Mouse (Mus musculus): Measurements from ENCODE around the gene Clcnka. TPM values are rescaled to one million over a fixed set of nuclear protein-coding genes. Genes with fewer than 3 reads are reported as not detected.

Gene Clcnka
- polyA plus RNA-seq, 1 experiment from 2014 or later = not detected

GRCm38 (mm10) chr4:141411430-141411992 lies 13.0 kb upstream of the Clcnka start:
- DNase-seq (ENCODE audit: low spot score) (no peak), ATAC-seq (replicated peaks; ENCODE audit: low FRiP score, low TSS enrichment, low read depth) (no peak)
- no peak overlapping the region for H3K27ac ChIP-seq (ENCODE audit: low read depth)
- H3K4me2 ChIP-seq (ENCODE audit: low read length) = no peak overlapping the region
- H3K9ac ChIP-seq (ENCODE audit: low read length) = no peak overlapping the region
- H3K4me3 ChIP-seq (ENCODE audit: low read depth, low read length) = no peak overlapping the region
- 0 out of 2 replicates have a peak, but pooled peaks cover 5% of the 10 kb centered on the region for H3K4me1 ChIP-seq (replicated peaks; ENCODE audit: control insufficient read depth, insufficient read depth, low read length)
- WGBS = 22% methylated on average over 22 of the region's 22 CpGs
- no peaks in the 10 kb centered on the region for H3K9me3 ChIP-seq (ENCODE audit: control insufficient read depth, low read length)
- no peaks in the 10 kb centered on the region for H3K36me3 ChIP-seq (ENCODE audit: control insufficient read depth, insufficient read depth, low read length)
- H3K27me3 ChIP-seq (replicated peaks; ENCODE audit: control insufficient read depth, insufficient read depth, low read length) = no peaks in the 10 kb centered on the region

GRCm38 (mm10) chr4:141408577-141408976 lies 10.1 kb upstream of the Clcnka start:
- Histone ChIP-seq H3K4me3 (ENCODE audit: low read depth, low read length) (no peak overlapping the region), H3K9ac (ENCODE audit: low read length) (no peak overlapping the region), H3K27ac (ENCODE audit: low read depth) (no peak overlapping the region), H3K4me2 (ENCODE audit: low read length) (no peak overlapping the region), H3K9me3 (ENCODE audit: control insufficient read depth, low read length) (no peaks in the 10 kb centered on the region), H3K36me3 (ENCODE audit: control insufficient read depth, insufficient read depth, low read length) (no peaks in the 10 kb centered on the region), H3K4me1 (replicated peaks; ENCODE audit: control insufficient read depth, insufficient read depth, low read length) (peaks cover 11% of the 10 kb centered on the region; the same call in 1 of the 2 replicates), H3K27me3 (replicated peaks; ENCODE audit: control insufficient read depth, insufficient read depth, low read length) (no peaks in the 10 kb centered on the region)
- 90% methylated on average over 3 of the region's 3 CpGs for WGBS
- ATAC-seq (replicated peaks; ENCODE audit: low FRiP score, low TSS enrichment, low read depth) (no peak), DNase-seq (ENCODE audit: low spot score) (no peak)

GRCm38 (mm10) chr4:141406516-141407299 lies 8.2 kb upstream of the Clcnka start:
- Histone ChIP-seq H3K9me3 (ENCODE audit: control insufficient read depth, low read length) (no peaks in the 10 kb centered on the region), H3K4me1 (replicated peaks; ENCODE audit: control insufficient read depth, insufficient read depth, low read length) (peaks cover 11% of the 10 kb centered on the region; the same call in 1 of the 2 replicates), H3K4me3 (ENCODE audit: low read depth, low read length) (no peak overlapping the region), H3K27ac (ENCODE audit: low read depth) (no peak overlapping the region), H3K36me3 (ENCODE audit: control insufficient read depth, insufficient read depth, low read length) (no peaks in the 10 kb centered on the region), H3K4me2 (ENCODE audit: low read length) (no peak overlapping the region), H3K27me3 (replicated peaks; ENCODE audit: control insufficient read depth, insufficient read depth, low read length) (no peaks in the 10 kb centered on the region), H3K9ac (ENCODE audit: low read length) (no peak overlapping the region)
- ATAC-seq (replicated peaks; ENCODE audit: low FRiP score, low TSS enrichment, low read depth) (0 out of 2 replicates have a peak, but pooled peaks have one; percentile 10), DNase-seq (ENCODE audit: low spot score) (no peak)
- 39% methylated on average over 13 of the region's 14 CpGs for WGBS

- H3K4me2 ChIP-seq (ENCODE audit: low read length) = no peak overlapping the region
- WGBS = 81% methylated on average over 3 of the region's 3 CpGs
- ATAC-seq (replicated peaks; ENCODE audit: low FRiP score, low TSS enrichment, low read depth) (no peak), DNase-seq (ENCODE audit: low spot score) (no peak)
- no peak overlapping the region for H3K4me3 ChIP-seq (ENCODE audit: low read depth, low read length)
- H3K36me3 ChIP-seq (ENCODE audit: control insufficient read depth, insufficient read depth, low read length) = no peaks in the 10 kb centered on the region
- no peaks in the 10 kb centered on the region for H3K9me3 ChIP-seq (ENCODE audit: control insufficient read depth, low read length)
- no peak overlapping the region for H3K27ac ChIP-seq (ENCODE audit: low read depth)
- H3K27me3 ChIP-seq (replicated peaks; ENCODE audit: control insufficient read depth, insufficient read depth, low read length) = no peaks in the 10 kb centered on the region
- peaks cover 11% of the 10 kb centered on the region; the same call in 1 of the 2 replicates for H3K4me1 ChIP-seq (replicated peaks; ENCODE audit: control insufficient read depth, insufficient read depth, low read length)
- H3K9ac ChIP-seq (ENCODE audit: low read length) = no peak overlapping the region
Measured at GRCm38 (mm10) chr4:141405314-141405622, 6.7 kb upstream of the Clcnka start.

- no peaks in the 10 kb centered on the region for H3K9me3 ChIP-seq (ENCODE audit: control insufficient read depth, low read length)
- no peak overlapping the region for H3K27ac ChIP-seq (ENCODE audit: low read depth)
- no peaks in the 10 kb centered on the region for H3K36me3 ChIP-seq (ENCODE audit: control insufficient read depth, insufficient read depth, low read length)
- 0 out of 2 replicates have a peak overlapping the region, but pooled peaks have one; percentile 11 for H3K4me3 ChIP-seq (ENCODE audit: low read depth, low read length)
- ATAC-seq (replicated peaks; ENCODE audit: low FRiP score, low TSS enrichment, low read depth) (peak; percentile 73), DNase-seq (ENCODE audit: low spot score) (peak; percentile 99)
- H3K4me2 ChIP-seq (ENCODE audit: low read length) = peak overlapping the region; percentile 46
- peaks cover 11% of the 10 kb centered on the region; the same call in 1 of the 2 replicates for H3K4me1 ChIP-seq (replicated peaks; ENCODE audit: control insufficient read depth, insufficient read depth, low read length)
- peak overlapping the region; percentile 35 for H3K9ac ChIP-seq (ENCODE audit: low read length)
- WGBS = 7% methylated on average over 15 of the region's 15 CpGs
- no peaks in the 10 kb centered on the region for H3K27me3 ChIP-seq (replicated peaks; ENCODE audit: control insufficient read depth, insufficient read depth, low read length)
Measured at GRCm38 (mm10) chr4:141404518-141405313, 6.2 kb upstream of the Clcnka start.

GRCm38 (mm10) chr4:141400171-141400570 lies 1.6 kb upstream of the Clcnka start:
- ATAC-seq (replicated peaks; ENCODE audit: low FRiP score, low TSS enrichment, low read depth) (no peak), DNase-seq (ENCODE audit: low spot score) (no peak)
- Histone ChIP-seq H3K27me3 (replicated peaks; ENCODE audit: control insufficient read depth, insufficient read depth, low read length) (no peaks in the 10 kb centered on the region), H3K4me3 (ENCODE audit: low read depth, low read length) (no peak overlapping the region), H3K27ac (ENCODE audit: low read depth) (no peak overlapping the region), H3K4me2 (ENCODE audit: low read length) (no peak overlapping the region), H3K9ac (ENCODE audit: low read length) (no peak overlapping the region), H3K4me1 (replicated peaks; ENCODE audit: control insufficient read depth, insufficient read depth, low read length) (peaks cover 5% of the 10 kb centered on the region; the same call in 1 of the 2 replicates), H3K9me3 (ENCODE audit: control insufficient read depth, low read length) (no peaks in the 10 kb centered on the region), H3K36me3 (ENCODE audit: control insufficient read depth, insufficient read depth, low read length) (no peaks in the 10 kb centered on the region)
- 84% methylated on average over 15 of the region's 15 CpGs for WGBS

- H3K4me3 ChIP-seq (ENCODE audit: low read depth, low read length) = no peak overlapping the region
- H3K4me2 ChIP-seq (ENCODE audit: low read length) = no peak overlapping the region
- ATAC-seq (replicated peaks; ENCODE audit: low FRiP score, low TSS enrichment, low read depth) = no peak
- H3K9me3 ChIP-seq (ENCODE audit: control insufficient read depth, low read length) = no peaks in the 10 kb centered on the region
- H3K36me3 ChIP-seq (ENCODE audit: control insufficient read depth, insufficient read depth, low read length) = no peaks in the 10 kb centered on the region
- no peak overlapping the region for H3K9ac ChIP-seq (ENCODE audit: low read length)
- peaks cover 5% of the 10 kb centered on the region; the same call in 1 of the 2 replicates for H3K4me1 ChIP-seq (replicated peaks; ENCODE audit: control insufficient read depth, insufficient read depth, low read length)
- DNase-seq (ENCODE audit: low spot score) = no peak
- no peak overlapping the region for H3K27ac ChIP-seq (ENCODE audit: low read depth)
- 72% methylated on average over 12 of the region's 12 CpGs for WGBS
- no peaks in the 10 kb centered on the region for H3K27me3 ChIP-seq (replicated peaks; ENCODE audit: control insufficient read depth, insufficient read depth, low read length)
Measured at GRCm38 (mm10) chr4:141397861-141398260, 663 bp downstream of the Clcnka start.

- H3K27ac ChIP-seq (ENCODE audit: low read depth) = no peak overlapping the region
- H3K4me1 ChIP-seq (replicated peaks; ENCODE audit: control insufficient read depth, insufficient read depth, low read length) = peaks cover 5% of the 10 kb centered on the region; the same call in 1 of the 2 replicates
- 13% methylated on average over 16 of the region's 16 CpGs for WGBS
- DNase-seq (ENCODE audit: low spot score) = no peak
- H3K9me3 ChIP-seq (ENCODE audit: control insufficient read depth, low read length) = no peaks in the 10 kb centered on the region
- ATAC-seq (replicated peaks; ENCODE audit: low FRiP score, low TSS enrichment, low read depth) = no peak
- H3K4me3 ChIP-seq (ENCODE audit: low read depth, low read length) = no peak overlapping the region
- peak overlapping the region; percentile 36 for H3K4me2 ChIP-seq (ENCODE audit: low read length)
- H3K36me3 ChIP-seq (ENCODE audit: control insufficient read depth, insufficient read depth, low read length) = no peaks in the 10 kb centered on the region
- no peaks in the 10 kb centered on the region for H3K27me3 ChIP-seq (replicated peaks; ENCODE audit: control insufficient read depth, insufficient read depth, low read length)
- 0 out of 2 replicates have a peak overlapping the region, but pooled peaks have one; percentile 2 for H3K9ac ChIP-seq (ENCODE audit: low read length)
Measured at GRCm38 (mm10) chr4:141394751-141395150, 3.8 kb downstream of the Clcnka start.
